ENCODE assay signal across 20 mouse cellular contexts in genomic region chr8:10539665-10540064, GRCm38 (mm10).
A peak's percentile ranks its signal among the peaks of the same experiment; 100 is the strongest.
DNase-seq lines count a peak whose midpoint lies in the region; ATAC-seq and TF ChIP-seq lines count a peak whose summit lies in the region.
"Had no signal": no experiment of that assay in that cellular context is flagged by ENCODE, and none has a peak within 500 bp of the region (broad histone marks: within the 10 kb centered on the region; RNA-seq: fewer than 3 reads in every experiment).

No protein-coding gene starts in this region.

- no peak overlapping the region for H3K9ac ChIP-seq in forebrain, embryonic 16.5 days (replicated peaks; ENCODE audit: low read depth, low read length)
- H3K9ac ChIP-seq: embryonic facial prominence, embryonic 13.5 days; embryonic facial prominence, embryonic 15.5 days had no signal

- no peak for TF ChIP-seq CTCF in brain, embryonic 14.5 days (IDR thresholded peaks at IDR 0.05; ENCODE audit: borderline replicate concordance, extremely low read depth, insufficient read depth, insufficient read length)

- 0 out of 2 replicates have a peak, but pooled peaks cover 2% of the 10 kb centered on the region for H3K4me1 ChIP-seq in forebrain, embryonic 16.5 days (replicated peaks; ENCODE audit: control insufficient read depth, insufficient read depth, low read length)
- peaks cover 5% of the 10 kb centered on the region for H3K4me1 ChIP-seq in forebrain, embryonic 10.5 days
- H3K4me1 ChIP-seq: embryonic facial prominence, embryonic 13.5 days; embryonic facial prominence, embryonic 15.5 days had no signal

- H3K4me2 ChIP-seq in forebrain, embryonic 16.5 days (ENCODE audit: low read length), result no peak overlapping the region
- H3K4me2 ChIP-seq: embryonic facial prominence, embryonic 13.5 days; embryonic facial prominence, embryonic 15.5 days had no signal

- no peak overlapping the region for H3K4me3 ChIP-seq in forebrain, embryonic 16.5 days (replicated peaks; ENCODE audit: low read length)
- H3K4me3 ChIP-seq in forebrain, embryonic 10.5 days, result no peak overlapping the region
- H3K4me3 ChIP-seq: embryonic facial prominence, embryonic 13.5 days; embryonic facial prominence, embryonic 15.5 days; erythroblast, embryonic 14.5 days; gastrocnemius, adult 2 months had no signal

- H3K9me3 ChIP-seq in forebrain, embryonic 16.5 days (ENCODE audit: control insufficient read depth, low read length), result no peaks in the 10 kb centered on the region; the same call in 1 of the 2 replicates
- H3K9me3 ChIP-seq in forebrain, embryonic 10.5 days, result peaks cover 11% of the 10 kb centered on the region
- H3K9me3 ChIP-seq: embryonic facial prominence, embryonic 15.5 days had no signal

- no peak for TF ChIP-seq POLR2A in brain, embryonic 14.5 days (IDR thresholded peaks at IDR 0.05; ENCODE audit: borderline replicate concordance, extremely low read depth, insufficient read depth, insufficient read length, poor library complexity, severe bottlenecking)

- DNase-seq in forebrain, embryonic 10.5 days (ENCODE audit: extremely low spot score, low spot score), result no peak
- no peak for DNase-seq in frontal cortex, postnatal 36 days (ENCODE audit: low spot score in 2 of 2)
- DNase-seq in brain, embryonic 14.5 days (ENCODE audit: low read depth), result peak; percentile 31
- DNase-seq in gastrocnemius, postnatal 10 days, result no peak
- no peak for DNase-seq in embryo, embryonic 10.5 days (ENCODE audit: low spot score)
- DNase-seq: adrenal gland, adult 2 months; adrenal gland, postnatal 10 days; adrenal gland, postnatal 25 days; cerebellum, adult 11-12 months; cerebellum, adult 2 months; cerebellum, adult 9-10 months; cerebellum, postnatal 10 days; cerebellum, postnatal 25 days; embryo, embryonic 11 days; gastrocnemius, adult 2 months had no signal

- no peaks in the 10 kb centered on the region for H3K27me3 ChIP-seq in forebrain, embryonic 16.5 days (replicated peaks; ENCODE audit: control insufficient read depth, insufficient read depth, low read length)
- no peaks in the 10 kb centered on the region for H3K27me3 ChIP-seq in forebrain, embryonic 10.5 days (ENCODE audit: poor library complexity, severe bottlenecking)
- H3K27me3 ChIP-seq: embryonic facial prominence, embryonic 13.5 days; embryonic facial prominence, embryonic 15.5 days had no signal

- no peaks in the 10 kb centered on the region for H3K36me3 ChIP-seq in forebrain, embryonic 16.5 days (ENCODE audit: control insufficient read depth, insufficient read depth)
- no peaks in the 10 kb centered on the region for H3K36me3 ChIP-seq in forebrain, embryonic 10.5 days (replicated peaks)
- H3K36me3 ChIP-seq: embryonic facial prominence, embryonic 13.5 days; embryonic facial prominence, embryonic 15.5 days had no signal

- H3K27ac ChIP-seq in forebrain, embryonic 16.5 days (ENCODE audit: low read length), result no peak overlapping the region; the same call in 1 of the 2 replicates
- no peak overlapping the region for H3K27ac ChIP-seq in forebrain, embryonic 10.5 days
- H3K27ac ChIP-seq: embryonic facial prominence, embryonic 13.5 days; embryonic facial prominence, embryonic 15.5 days; gastrocnemius, adult 2 months had no signal

- 67% methylated on average over 4 of the region's 4 CpGs for WGBS in forebrain, embryonic 16.5 days
- WGBS in forebrain, embryonic 10.5 days, result 87% methylated on average over 4 of the region's 4 CpGs

- peak; percentile 47; the same call in 1 of the 2 replicates for ATAC-seq in forebrain, embryonic 16.5 days
- 0 out of 2 replicates have a peak, but pooled peaks have one; percentile 10 for ATAC-seq in frontal cortex, adult (ENCODE audit: low TSS enrichment)
